Mouse (Mus musculus) lung, adult 2 months (tissue): ENCODE measurements around the gene Sept4. TPM values are rescaled to one million over a fixed set of nuclear protein-coding genes. Genes with fewer than 3 reads are reported as not detected.

Experiments
- DNase-seq: peaks from one replicate; pipeline ENCODE4 v3.0.0; 2022
- H3K4me1 ChIP-seq: fragments of 200-500 bp; 2 replicates; pipeline ENCODE4 v1.6.1; 2011; ENCODE audit warnings: low read length; ENCODE audit not compliant: control insufficient read depth, insufficient read depth
- H3K4me3 ChIP-seq: fragments of 200-500 bp; replicated peaks from 2 replicates; pipeline ENCODE3; 2011; ENCODE audit warnings: low read depth, mild to moderate bottlenecking, control low read depth, low read length; ENCODE audit errors: extremely low read depth
- CTCF ChIP-seq: fragments of 200-500 bp; IDR thresholded peaks from 2 replicates; pipeline ENCODE4 v1.5.1; 2011; ENCODE audit warnings: mild to moderate bottlenecking, low read length, control low read depth; ENCODE audit not compliant: insufficient read depth
- POLR2A ChIP-seq: fragments of 200-500 bp; IDR thresholded peaks from 2 replicates; pipeline ENCODE4 v1.6.1; 2011; ENCODE audit warnings: low read depth, mild to moderate bottlenecking, control low read depth, low read length, borderline replicate concordance; ENCODE audit errors: extremely low read depth
- WGBS: fragments of 180-500 bp; shearing (Covaris S2); methylation state at CpG from one replicate; pipeline ENCODE4 v1.1.7; 2018; 5-methylcytosine and 5-hydroxymethylcytosine counted together
- polyA plus RNA-seq: library from polyadenylated mRNA; depleted of rRNA; stranded (reverse); fragments of >200 nt; gene quantifications from 2 replicates; pipeline ENCODE4 v1.2.3, GENCODE M21; 2012; rRNA removed

Gene Sept4
- polyA plus RNA-seq, 1 experiment = 238 TPM

- WGBS = 89% methylated on average over 68 of the region's 69 CpGs
- TF ChIP-seq POLR2A (no peak), CTCF (no peak)
- no peak within 1 kb of the TSS for H3K4me3 ChIP-seq
Measured at GRCm38 (mm10) chr11:87616790-87617474, 48.2 kb downstream of the Sept4 start, which contains the start of gene Hsf5. Gene Hsf5 (plus strand): TSS chr11:87617164.

GRCm38 (mm10) chr11:87617606-87618005 is 48.9 kb downstream of the Sept4 start:
- 90% methylated on average over 32 of the region's 32 CpGs for WGBS
- TF ChIP-seq POLR2A = no peak
- no peak for TF ChIP-seq CTCF

More at GRCm38 (mm10) chr11:87616790-87617474, 48.2 kb downstream of the Sept4 start, which contains the start of gene Hsf5:
- no peaks in the 10 kb centered on the region for H3K4me1 ChIP-seq
- DNase-seq = no peak

GRCm38 (mm10) chr11:87623160-87623559 is 54.5 kb downstream of the Sept4 start:
- TF ChIP-seq POLR2A = no peak
- no peak for TF ChIP-seq CTCF
- H3K4me3 ChIP-seq = no peak overlapping the region
- DNase-seq = no peak
- 76% methylated on average over 4 of the region's 4 CpGs for WGBS
- no peaks in the 10 kb centered on the region for H3K4me1 ChIP-seq

More at GRCm38 (mm10) chr11:87617606-87618005, 48.9 kb downstream of the Sept4 start:
- Histone ChIP-seq H3K4me1 (no peaks in the 10 kb centered on the region), H3K4me3 (no peak overlapping the region)
- no peak for DNase-seq

GRCm38 (mm10) chr11:87629859-87630258 is 61.2 kb downstream of the Sept4 start:
- WGBS = 16% methylated on average over 10 of the region's 10 CpGs
- no peak for TF ChIP-seq POLR2A
- peak; percentile 73 for TF ChIP-seq CTCF
- Histone ChIP-seq H3K4me1 (no peaks in the 10 kb centered on the region), H3K4me3 (no peak overlapping the region)
- no peak for DNase-seq

- Histone ChIP-seq H3K4me3 (peak overlapping the region; percentile 51), H3K4me1 (0 out of 2 replicates have a peak, but pooled peaks cover 2% of the 10 kb centered on the region)
- TF ChIP-seq POLR2A = no peak
- TF ChIP-seq CTCF = no peak
- WGBS = 27% methylated on average over 2 of the region's 2 CpGs
- DNase-seq = no peak
Measured at GRCm38 (mm10) chr11:87638793-87639192, 70.1 kb downstream of the Sept4 start.

GRCm38 (mm10) chr11:87639206-87639605 is 70.5 kb downstream of the Sept4 start:
- Histone ChIP-seq H3K4me1 (0 out of 2 replicates have a peak, but pooled peaks cover 2% of the 10 kb centered on the region), H3K4me3 (peak overlapping the region; percentile 51)
- WGBS = 1% methylated on average over 29 of the region's 29 CpGs
- TF ChIP-seq POLR2A (peak; percentile 87; the same call in 1 of the 2 replicates), CTCF (no peak)
- DNase-seq = peak; percentile 64

Other genes starting within 250 kb of the Sept4 start
- gene Ppm1e, start 209.9 kb upstream of the Sept4 start, polyA plus RNA-seq = 0.27 and 0.46 TPM in 2 replicates
- 0.36 and 0.44 TPM in 2 replicates for gene Rad51c, start 163.9 kb upstream of the Sept4 start, polyA plus RNA-seq
- 0.39 and 0.45 TPM in 2 replicates for gene Tex14, start 163.8 kb upstream of the Sept4 start, polyA plus RNA-seq
- not detected in 2 replicates for gene Gm11492, start 2.2 kb upstream of the Sept4 start, polyA plus RNA-seq
- 21.0 and 22.1 TPM in 2 replicates for gene Mtmr4, start 23.3 kb downstream of the Sept4 start, polyA plus RNA-seq
- gene Hsf5, start 48.3 kb downstream of the Sept4 start, polyA plus RNA-seq = 0.02 TPM in 1 of 2 replicates, not detected in the other
- 10.5 and 12.6 TPM in 2 replicates for gene Rnf43, start 93.8 kb downstream of the Sept4 start, polyA plus RNA-seq
- 44.7 and 73.4 TPM in 2 replicates for gene Supt4a, start 168.6 kb downstream of the Sept4 start, polyA plus RNA-seq
- 5.8 TPM in 2 replicates for gene Tspoap1, start 191.6 kb downstream of the Sept4 start, polyA plus RNA-seq
- 0.11 and 0.60 TPM in 2 replicates for gene Mpo, start 224.7 kb downstream of the Sept4 start, polyA plus RNA-seq